Mouse (Mus musculus): ENCODE data around the gene Zfp276. TPM values are rescaled to one million over a fixed set of nuclear protein-coding genes. Genes with fewer than 3 reads are reported as not detected.

The Zfp276 gene
- 4.8 and 5.6 TPM in 2 replicates for polyA plus RNA-seq (2021; fragmentation: Nextera tagmentation)
- long read RNA-seq, experiment 1, full-length matches to known transcripts, result 10 of 55 reads
- long read RNA-seq, experiment 1, partial matches to known transcripts, result 12 of 55 reads
- long read RNA-seq, experiment 1, other reads (novel, unspliced or antisense), result 33 of 55 reads
- long read RNA-seq, experiment 2, partial matches to known transcripts, result 2 of 7 reads
- long read RNA-seq, experiment 2, other reads (novel, unspliced or antisense), result 5 of 7 reads

DNA sequence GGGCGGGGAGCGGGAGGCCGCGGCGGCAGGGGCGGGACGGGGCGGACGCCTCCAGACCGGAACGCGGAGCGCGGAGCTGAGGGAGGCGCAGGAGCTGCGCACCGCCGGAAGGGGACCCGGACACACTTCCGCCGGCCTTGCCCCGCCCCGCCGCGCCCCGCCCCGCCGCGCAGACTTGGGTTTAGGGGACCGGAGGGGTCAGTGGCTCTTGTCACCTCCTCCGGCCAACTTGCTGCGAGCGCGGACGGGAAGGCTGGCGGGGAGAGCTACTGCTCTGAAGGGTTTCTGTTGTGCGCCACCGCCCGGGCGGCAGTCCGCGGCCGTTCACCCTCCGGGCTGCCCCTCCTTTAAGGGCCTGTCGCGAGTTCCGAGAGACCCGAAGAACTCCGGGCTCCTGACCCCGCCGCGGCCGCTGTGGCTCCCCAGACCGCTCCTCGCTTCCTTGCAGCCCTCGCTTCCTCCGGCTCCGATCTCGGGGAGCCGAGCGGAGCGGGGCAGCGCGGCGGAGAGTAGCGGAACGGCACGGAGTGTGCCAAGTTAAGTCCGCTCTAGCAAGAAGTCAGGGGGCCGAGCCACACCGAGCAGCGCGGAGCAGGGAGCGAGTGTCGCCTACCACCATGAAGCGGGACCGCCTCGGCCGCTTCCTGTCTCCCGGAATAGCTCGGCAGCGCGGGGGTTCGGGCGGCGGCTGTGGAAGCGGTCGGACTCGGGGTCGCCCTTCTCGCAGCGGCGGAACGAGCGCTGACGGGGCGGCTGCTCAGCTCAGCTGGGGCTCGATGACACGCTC lies at the start of gene Zfp276, which contains the start of gene Vps9d1:
Gene Zfp276, plus strand, starts transcription at position 97 of the 787 bp plus-strand sequence.
Gene Vps9d1, minus strand, starts transcription at position 250 of the 787 bp plus-strand sequence.

GRCm38 (mm10) chr8:123212321-123213117 lies 41.5 kb upstream of the Zfp276 start, which contains the start of the genes Chmp1a and Spata33:
TSS of gene Chmp1a (minus strand) at chr8:123212763.
TSS of gene Spata33 (plus strand) at chr8:123212832.

GRCm38 (mm10) chr8:123224278-123225266 lies 29.4 kb upstream of the Zfp276 start, which contains the start of gene Cdk10:
TSS of gene Cdk10 (plus strand) at chr8:123224842.

DNA sequence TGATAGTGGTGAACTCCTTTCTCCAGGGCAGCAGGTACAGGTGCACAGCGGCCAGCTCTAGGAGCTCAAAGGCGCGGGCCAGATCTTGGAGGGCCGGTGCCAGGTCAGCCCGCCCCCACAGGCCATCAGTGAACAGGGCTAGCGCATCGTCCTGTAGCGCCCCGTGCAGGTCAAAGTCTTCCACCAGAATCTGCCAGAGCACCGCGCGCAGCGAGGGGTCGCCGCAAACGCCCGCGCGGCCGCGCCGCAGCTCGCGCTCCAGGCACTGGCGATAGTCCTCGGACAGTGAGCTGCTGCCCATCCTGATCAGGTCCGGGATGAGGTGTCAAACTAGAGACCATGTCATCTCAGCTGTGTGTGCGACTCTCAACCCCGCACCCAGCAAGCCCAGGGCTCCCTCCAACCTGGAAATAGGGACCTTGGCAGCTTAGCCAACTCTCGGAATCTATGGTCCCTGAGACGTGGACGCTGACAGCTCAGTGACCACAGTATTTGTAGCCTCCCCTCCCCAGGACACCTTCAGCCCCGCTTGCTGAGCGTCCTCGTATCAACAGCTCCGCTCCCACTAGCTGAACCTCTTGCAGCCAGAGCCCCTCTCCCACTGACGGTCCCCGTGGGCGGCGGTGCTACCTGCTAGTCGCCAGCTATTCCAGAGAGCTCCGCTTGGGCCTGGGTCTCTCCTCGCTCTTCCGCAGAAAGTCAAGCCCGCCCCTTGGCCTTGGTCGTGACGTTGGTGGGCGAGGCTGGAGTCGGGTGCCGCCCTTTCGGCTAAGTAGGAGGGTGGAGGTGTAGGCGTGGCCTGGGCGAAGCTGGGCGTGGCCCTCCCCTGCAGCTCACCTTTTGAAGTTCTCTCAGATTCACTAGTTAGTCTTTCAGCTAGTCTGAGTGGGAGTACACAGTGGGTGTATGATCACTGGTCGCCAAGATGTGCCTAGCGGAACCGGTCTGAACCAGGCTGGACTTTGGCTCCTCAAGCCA lies 18.2 kb upstream of the Zfp276 start, which contains the start of gene Spata2l:
Gene Spata2l, minus strand, starts transcription at position 714 of the 978 bp plus-strand sequence.

DNA sequence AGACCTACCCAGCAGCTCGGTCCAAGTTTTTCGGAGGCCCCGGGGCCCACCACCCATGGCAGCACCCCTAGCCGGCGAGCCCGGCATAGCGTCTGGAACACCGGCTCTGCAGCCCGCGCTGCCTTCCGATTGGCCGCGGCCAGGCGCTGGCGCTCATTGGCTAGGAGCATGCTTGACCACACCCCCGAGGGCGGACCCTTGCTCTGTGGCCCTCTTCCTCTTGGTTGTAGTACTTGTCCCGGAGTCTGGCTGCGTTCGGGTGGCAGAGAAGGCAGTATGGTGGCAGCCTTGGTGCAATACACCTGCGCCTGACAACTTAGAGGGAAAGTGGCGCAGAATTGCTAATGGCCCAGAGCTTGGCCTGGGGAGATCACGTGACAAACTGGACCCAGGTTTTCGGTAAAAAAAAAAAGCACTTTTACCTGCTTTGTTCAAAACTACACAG lies 64.5 kb downstream of the Zfp276 start, which contains the start of gene Fanca:
Gene Fanca, minus strand, starts transcription at position 110 of the 445 bp plus-strand sequence.

Other genes starting within 250 kb of the Zfp276 start
- 18.2 and 43.0 TPM in 2 replicates for gene Ankrd11, start 211.9 kb upstream of the Zfp276 start, polyA plus RNA-seq (2021; fragmentation: Nextera tagmentation)
- 18.5 and 42.3 TPM in 2 replicates for gene Spg7, start 191.3 kb upstream of the Zfp276 start, polyA plus RNA-seq (2021; fragmentation: Nextera tagmentation)
- gene Rpl13, start 151.8 kb upstream of the Zfp276 start, polyA plus RNA-seq (2021; fragmentation: Nextera tagmentation), result 2,211 and 2,271 TPM in 2 replicates
- 11.0 and 14.2 TPM in 2 replicates for gene Cpne7, start 136.8 kb upstream of the Zfp276 start, polyA plus RNA-seq (2021; fragmentation: Nextera tagmentation)
- 0.16 and 0.20 TPM in 2 replicates for gene Sult5a1, start 95.9 kb upstream of the Zfp276 start, polyA plus RNA-seq (2021; fragmentation: Nextera tagmentation)
- not detected in 2 replicates for gene Dpep1, start 68.0 kb upstream of the Zfp276 start, polyA plus RNA-seq (2021; fragmentation: Nextera tagmentation)
- 94.3 and 139 TPM in 2 replicates for gene Chmp1a, start 41.4 kb upstream of the Zfp276 start, polyA plus RNA-seq (2021; fragmentation: Nextera tagmentation)
- 8.6 and 9.6 TPM in 2 replicates for gene Spata33, start 41.4 kb upstream of the Zfp276 start, polyA plus RNA-seq (2021; fragmentation: Nextera tagmentation)
- gene Cdk10, start 29.4 kb upstream of the Zfp276 start, polyA plus RNA-seq (2021; fragmentation: Nextera tagmentation), result 60.2 and 80.2 TPM in 2 replicates
- 31.7 and 37.1 TPM in 2 replicates for gene Spata2l, start 18.0 kb upstream of the Zfp276 start, polyA plus RNA-seq (2021; fragmentation: Nextera tagmentation)
- gene Vps9d1, start 153 bp downstream of the Zfp276 start, polyA plus RNA-seq (2021; fragmentation: Nextera tagmentation), result 20.4 and 31.0 TPM in 2 replicates
- 0.33 and 1.2 TPM in 2 replicates for gene Fanca, start 64.4 kb downstream of the Zfp276 start, polyA plus RNA-seq (2021; fragmentation: Nextera tagmentation)
- gene Spire2, start 78.5 kb downstream of the Zfp276 start, polyA plus RNA-seq (2021; fragmentation: Nextera tagmentation), result 2.1 and 13.2 TPM in 2 replicates
- gene Tcf25, start 119.6 kb downstream of the Zfp276 start, polyA plus RNA-seq (2021; fragmentation: Nextera tagmentation), result 382 and 422 TPM in 2 replicates
- gene Mc1r, start 152.9 kb downstream of the Zfp276 start, polyA plus RNA-seq (2021; fragmentation: Nextera tagmentation), result 0.04 TPM in 1 of 2 replicates, not detected in the other
- gene Tubb3, start 157.2 kb downstream of the Zfp276 start, polyA plus RNA-seq (2021; fragmentation: Nextera tagmentation), result 469 and 502 TPM in 2 replicates
- 12.6 and 13.2 TPM in 2 replicates for gene Def8, start 169.3 kb downstream of the Zfp276 start, polyA plus RNA-seq (2021; fragmentation: Nextera tagmentation)
- gene Afg3l1, start 223.7 kb downstream of the Zfp276 start, polyA plus RNA-seq (2021; fragmentation: Nextera tagmentation), result 9.2 TPM in 2 replicates